In the genomic region with DNA sequence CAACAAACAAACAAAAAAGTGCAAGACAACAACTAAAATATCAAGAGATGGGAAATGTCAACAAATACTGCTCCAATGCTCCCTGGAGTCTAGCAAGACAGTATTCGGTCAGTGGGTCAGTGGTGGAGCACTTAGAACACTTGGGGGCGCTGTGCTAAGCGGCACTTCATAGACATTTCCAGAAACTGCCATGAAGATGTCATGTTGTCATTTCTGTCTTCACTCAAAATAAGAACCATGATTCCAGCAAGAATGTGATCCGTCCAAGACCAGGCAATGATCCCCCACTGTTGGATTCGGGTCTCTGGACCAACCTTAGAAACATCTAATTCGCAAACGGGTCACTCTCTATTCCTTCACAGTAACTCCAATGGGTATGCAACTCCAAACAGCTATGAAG, we compare ENCODE assay signal across 8 mouse cellular contexts. TPM values are rescaled to one million over a fixed set of nuclear protein-coding genes. Genes with fewer than 3 reads are reported as not detected.
DNase-seq lines count a peak whose midpoint lies in the region; ATAC-seq and TF ChIP-seq lines count a peak whose summit lies in the region.

No protein-coding gene starts in this region.

- H3K4me3 ChIP-seq in embryonic facial prominence, embryonic 11.5 days (ENCODE audit: low read depth, low read length): peak overlapping the region; percentile 81
- peak overlapping the region; percentile 68 for H3K4me3 ChIP-seq in heart, postnatal 0 days (ENCODE audit: low read depth, low read length)

- no peak for ATAC-seq in embryonic facial prominence, embryonic 11.5 days (replicated peaks; ENCODE audit: insufficient number of reproducible peaks, low FRiP score, low TSS enrichment, low read depth)
- no peak for ATAC-seq in heart, postnatal 0 days (ENCODE audit: insufficient read depth, low read depth)
- peak; percentile 62 for ATAC-seq in megakaryocyte-erythroid progenitor cell, adult 5-6 weeks (replicated peaks; ENCODE audit: low FRiP score, low TSS enrichment, poor library complexity, severe bottlenecking)

- H3K36me3 ChIP-seq in embryonic facial prominence, embryonic 11.5 days (replicated peaks; ENCODE audit: control insufficient read depth, insufficient read depth, low read depth, low read length): no peaks in the 10 kb centered on the region
- H3K36me3 ChIP-seq in heart, postnatal 0 days (replicated peaks; ENCODE audit: control insufficient read depth, insufficient read depth, low read length): peaks cover 13% of the 10 kb centered on the region
- H3K36me3 ChIP-seq in splenic B cell, adult 2 months (ENCODE audit: control insufficient read depth, insufficient read depth, low read length, poor library complexity, severe bottlenecking): peaks cover 2% of the 10 kb centered on the region

- no peaks in the 10 kb centered on the region for H3K27me3 ChIP-seq in embryonic facial prominence, embryonic 11.5 days (ENCODE audit: control insufficient read depth, insufficient read depth, low read length)
- no peaks in the 10 kb centered on the region for H3K27me3 ChIP-seq in heart, postnatal 0 days (ENCODE audit: control insufficient read depth, insufficient read depth, low read length)
- no peaks in the 10 kb centered on the region for H3K27me3 ChIP-seq in splenic B cell, adult 2 months (ENCODE audit: control insufficient read depth, insufficient read depth, low read length, poor library complexity, severe bottlenecking)

- intact Hi-C loops in heart, postnatal 25 days (cut with DNase I): loop anchor here (10.0 kb wide), 1 partner anchor 235 kb away; a partner anchor contains a TSS

- peaks cover 4% of the 10 kb centered on the region; the same call in 1 of the 2 replicates for H3K4me1 ChIP-seq in embryonic facial prominence, embryonic 11.5 days (ENCODE audit: control insufficient read depth, insufficient read depth, low read length)
- peaks cover 8% of the 10 kb centered on the region for H3K4me1 ChIP-seq in heart, postnatal 0 days (ENCODE audit: control insufficient read depth, insufficient read depth)

- TF ChIP-seq CTCF in heart, postnatal 0 days (IDR thresholded peaks at IDR 0.05; ENCODE audit: low read depth): peak; percentile 50

- 16% methylated on average over 7 of the region's 7 CpGs for WGBS in embryonic facial prominence, embryonic 11.5 days
- 15% methylated on average over 7 of the region's 7 CpGs for WGBS in heart, postnatal 0 days

- peak overlapping the region; percentile 82; the same call in 1 of the 2 replicates for H3K9ac ChIP-seq in embryonic facial prominence, embryonic 11.5 days (replicated peaks; ENCODE audit: low read length)
- no peak overlapping the region for H3K9ac ChIP-seq in heart, postnatal 0 days (replicated peaks; ENCODE audit: low read depth, low read length)

- peak overlapping the region; percentile 81 for H3K4me2 ChIP-seq in embryonic facial prominence, embryonic 11.5 days (ENCODE audit: low read depth, low read length)
- peak overlapping the region; percentile 67 for H3K4me2 ChIP-seq in heart, postnatal 0 days (ENCODE audit: low read depth, low read length)

- H3K9me3 ChIP-seq in embryonic facial prominence, embryonic 11.5 days (replicated peaks; ENCODE audit: control insufficient read depth, low read length): no peaks in the 10 kb centered on the region
- H3K9me3 ChIP-seq in heart, postnatal 0 days (replicated peaks; ENCODE audit: control insufficient read depth, low read length): no peaks in the 10 kb centered on the region

- DNase-seq in heart, adult 11 months: peak; percentile 91
- no peak for DNase-seq in heart, postnatal 25 days (ENCODE audit: low spot score)
- peak; percentile 66 for DNase-seq in WW6 (ENCODE audit: low read depth, low spot score)
- peak; percentile 65 for DNase-seq in embryonic facial prominence, embryonic 11.5 days (ENCODE audit: low spot score)
- DNase-seq in heart, postnatal 0 days (ENCODE audit: low spot score): peak; percentile 50
- peak; percentile 23 to 40 for DNase-seq in layer of hippocampus, postnatal 25 days (ENCODE audit: extremely low spot score in 1 of 2, low spot score in 1 of 2)
- peak; percentile 74 for DNase-seq in splenic B cell, adult 2 months (ENCODE audit: low read depth, low spot score)

- H3K27ac ChIP-seq in embryonic facial prominence, embryonic 11.5 days (replicated peaks; ENCODE audit: low read depth, low read length): no peak overlapping the region
- H3K27ac ChIP-seq in heart, postnatal 0 days (ENCODE audit: low read depth): 0 out of 2 replicates have a peak overlapping the region, but pooled peaks have one; percentile 71

- no peak for TF ChIP-seq EP300 in heart, postnatal 0 days (IDR thresholded peaks at IDR 0.05; ENCODE audit: low read depth)

RNA-seq across cellular contexts. Expression of a gene that starts 0.9 kb away (rescaled TPM):
- 10 to 100 TPM; 43.5 to 48.1 TPM for total RNA-seq in heart, postnatal 25 days (2021)
- 15.7 and 18.6 TPM in 2 replicates for polyA plus RNA-seq in embryonic facial prominence, embryonic 11.5 days (2014; fragmentation: Nextera tagmentation; extraction: Ambion mirVana)
- 40.1 and 53.5 TPM in 2 replicates for total RNA-seq in heart, postnatal 0 days (2014; rRNA removed; ENCODE audit: low replicate concordance)
- 21.2 and 21.5 TPM in 2 replicates for polyA plus RNA-seq in heart, postnatal 0 days (2015; fragmentation: Nextera tagmentation; extraction: Ambion mirVana)
- total RNA-seq in layer of hippocampus, postnatal 25 days (2021): 10 to 100 TPM; 21.7 to 24.3 TPM
- total RNA-seq in megakaryocyte-erythroid progenitor cell, adult 5-6 weeks (2014; fragmentation: Nextera tagmentation): 41.0 and 77.9 TPM in 2 replicates
- 38.7 and 41.7 TPM in 2 replicates for total RNA-seq in megakaryocyte-erythroid progenitor cell, adult 5-6 weeks (2017)

RNA-seq across cellular contexts. Expression of a gene that starts 5.7 kb away (rescaled TPM):
- 10 to 100 TPM; 22.7 TPM for total RNA-seq in heart, postnatal 25 days (2021)
- polyA plus RNA-seq in embryonic facial prominence, embryonic 11.5 days (2014; fragmentation: Nextera tagmentation; extraction: Ambion mirVana): 40.1 and 42.7 TPM in 2 replicates
- total RNA-seq in heart, postnatal 0 days (2014; rRNA removed; ENCODE audit: low replicate concordance): 17.6 and 18.7 TPM in 2 replicates
- 22.3 and 22.5 TPM in 2 replicates for polyA plus RNA-seq in heart, postnatal 0 days (2015; fragmentation: Nextera tagmentation; extraction: Ambion mirVana)
- 10 to 100 TPM; 36.6 to 41.9 TPM for total RNA-seq in layer of hippocampus, postnatal 25 days (2021)
- total RNA-seq in megakaryocyte-erythroid progenitor cell, adult 5-6 weeks (2014; fragmentation: Nextera tagmentation): 27.3 and 32.6 TPM in 2 replicates
- total RNA-seq in megakaryocyte-erythroid progenitor cell, adult 5-6 weeks (2017): 48.1 and 71.3 TPM in 2 replicates

RNA-seq across cellular contexts. Expression of a gene that starts 52.4 kb away (rescaled TPM):
- 10 to 100 TPM; 32.7 to 36.8 TPM for total RNA-seq in heart, postnatal 25 days (2021)
- 88.0 and 91.6 TPM in 2 replicates for polyA plus RNA-seq in embryonic facial prominence, embryonic 11.5 days (2014; fragmentation: Nextera tagmentation; extraction: Ambion mirVana)
- 71.3 and 71.6 TPM in 2 replicates for total RNA-seq in heart, postnatal 0 days (2014; rRNA removed; ENCODE audit: low replicate concordance)
- 62.7 and 66.3 TPM in 2 replicates for polyA plus RNA-seq in heart, postnatal 0 days (2015; fragmentation: Nextera tagmentation; extraction: Ambion mirVana)
- 10 to 100 TPM; 60.1 to 64.2 TPM for total RNA-seq in layer of hippocampus, postnatal 25 days (2021)
- total RNA-seq in megakaryocyte-erythroid progenitor cell, adult 5-6 weeks (2014; fragmentation: Nextera tagmentation): 27.5 and 63.2 TPM in 2 replicates
- total RNA-seq in megakaryocyte-erythroid progenitor cell, adult 5-6 weeks (2017): 35.5 and 46.5 TPM in 2 replicates
